Mouse (Mus musculus) G1E (cell line): ENCODE measurements around the gene Asic2.

Experiments
- CTCF ChIP-seq: IDR thresholded peaks from 2 replicates; pipeline ENCODE4 v1.5.1; 2012; ENCODE audit warnings: low read depth, low read length, inconsistent platforms, mixed read lengths
- GATA1 ChIP-seq: IDR thresholded peaks from 2 replicates; pipeline ENCODE4 v1.6.1; 2012; ENCODE audit warnings: borderline replicate concordance, low read length, inconsistent platforms, mixed read lengths
- TAL1 ChIP-seq: conservative IDR thresholded peaks from 2 replicates; pipeline ENCODE4 v1.6.1; 2012; ENCODE audit warnings: low read depth, low read length, inconsistent platforms, mixed read lengths

GRCm38 (mm10) chr11:81202578-81202977 is 765.7 kb downstream of the Asic2 start:
- TF ChIP-seq TAL1, result no peak
- no peak for TF ChIP-seq CTCF
- no peak for TF ChIP-seq GATA1
